Mouse (Mus musculus) E14TG2a.4 (cell line): ENCODE results near the gene Pdzd2.

Experiments used
- CTCF ChIP-seq: conservative IDR thresholded peaks from 2 replicates; pipeline ENCODE4 v1.5.1; 2014; ENCODE audit warnings: low read length
- NANOG ChIP-seq: IDR thresholded peaks from 2 replicates; pipeline ENCODE4 v1.6.1; 2014; ENCODE audit warnings: borderline replicate concordance, low read length, mixed read lengths
- POU5F1 ChIP-seq: IDR thresholded peaks from 2 replicates; pipeline ENCODE4 v1.6.1; 2014; ENCODE audit warnings: low read length, borderline replicate concordance

- TF ChIP-seq CTCF (no peak), NANOG (no peak), POU5F1 (no peak)
Measured at GRCm38 (mm10) chr15:12739277-12740247, at the start of gene Pdzd2.
